Mouse (Mus musculus) hindbrain, embryonic 14.5 days (tissue): ENCODE measurements at regions not wholly inside any gene's neighbourhood (a gene's known extent, or its start where the extent isn't known, plus 50 kb on each side); places are given as distances from the start of the nearest gene placed in this dataset.

Experiments used
- ATAC-seq: fragments of 200-750 bp; cut with Nextera tagmentation; 2 replicates; pipeline ENCODE4 v1.8.0; 2017; ENCODE audit warnings: moderate number of reproducible peaks, mild to moderate bottlenecking, moderate TSS enrichment, moderate library complexity; ENCODE audit not compliant: low FRiP score
- DNase-seq: peaks from one replicate; pipeline ENCODE4 v3.0.0-alpha.2; 2015; ENCODE audit warnings: low spot score
- H3K27ac ChIP-seq: fragments of 300-500 bp; sonication (generic); 2 replicates; pipeline ENCODE4 v1.5.1; 2014; ENCODE audit warnings: mild to moderate bottlenecking, moderate library complexity
- H3K27me3 ChIP-seq: fragments of 300-500 bp; sonication (generic); 2 replicates; pipeline ENCODE4 v1.6.1; 2014; ENCODE audit warnings: mild to moderate bottlenecking, low read length, mixed read lengths; ENCODE audit not compliant: control insufficient read depth, insufficient read depth
- H3K36me3 ChIP-seq: fragments of 300-500 bp; sonication (generic); replicated peaks from 2 replicates; pipeline ENCODE4 v1.6.1; 2014; ENCODE audit not compliant: control insufficient read depth, insufficient read depth
- H3K4me1 ChIP-seq: fragments of 300-500 bp; sonication (generic); replicated peaks from 2 replicates; pipeline ENCODE4 v1.6.1; 2014; ENCODE audit warnings: antibody characterized with exemption, low read length, mixed read lengths; ENCODE audit not compliant: control insufficient read depth, insufficient read depth
- H3K4me2 ChIP-seq: fragments of 300-500 bp; sonication (generic); replicated peaks from 2 replicates; pipeline ENCODE4 v1.6.1; 2014; ENCODE audit warnings: mild to moderate bottlenecking, moderate library complexity
- H3K4me3 ChIP-seq: fragments of 300-500 bp; sonication (generic); replicated peaks from 2 replicates; pipeline ENCODE4 v1.5.1; 2014; ENCODE audit warnings: mild to moderate bottlenecking, low read length
- H3K9ac ChIP-seq: fragments of 300-500 bp; sonication (generic); 2 replicates; pipeline ENCODE4 v1.6.1; 2014
- H3K9me3 ChIP-seq: fragments of 300-500 bp; sonication (generic); 2 replicates; pipeline ENCODE4 v1.6.1; 2016; ENCODE audit warnings: low read length; ENCODE audit not compliant: control insufficient read depth
- WGBS: fragments of 180-500 bp; shearing (Covaris S2); extraction: QIAGEN DNeasy Blood & Tissue Kit; methylation state at CpG from one replicate; pipeline ENCODE4 v1.1.7; 2014; 5-methylcytosine and 5-hydroxymethylcytosine counted together

DNA sequence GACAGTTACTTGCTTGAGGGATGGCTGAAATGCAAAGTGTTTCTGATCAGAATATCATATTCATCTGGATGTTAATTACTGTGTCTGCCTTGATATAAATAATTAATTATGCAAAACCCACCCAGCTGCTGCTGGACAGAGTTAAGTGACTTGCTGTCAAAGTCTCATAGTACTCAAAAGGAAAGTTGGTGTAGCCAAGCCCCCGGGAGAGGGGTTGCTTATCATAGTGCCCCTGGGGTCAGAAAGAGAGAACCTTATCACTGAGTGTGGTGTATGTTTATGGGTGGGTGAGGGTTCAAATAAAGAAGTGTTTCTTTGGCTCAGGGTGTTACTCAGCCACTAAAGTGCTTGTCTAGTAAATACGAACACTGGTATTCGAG, 211.6 kb downstream of the Cmpk2 start:
- Histone ChIP-seq H3K9me3 (no peaks in the 10 kb centered on the region), H3K4me1 (peaks cover 17% of the 10 kb centered on the region), H3K4me3 (no peak overlapping the region), H3K27me3 (no peaks in the 10 kb centered on the region), H3K9ac (no peak overlapping the region), H3K4me2 (no peak overlapping the region), H3K36me3 (no peaks in the 10 kb centered on the region), H3K27ac (peak overlapping the region; percentile 82)
- ATAC-seq: no peak
- peak; percentile 37 for DNase-seq
- 53% methylated on average over 3 of the region's 3 CpGs for WGBS

- 23% methylated on average over 9 of the region's 9 CpGs for WGBS
- DNase-seq: peak; percentile 51
- no peak overlapping the region for H3K4me3 ChIP-seq
Measured at GRCm38 (mm10) chr12:26679887-26680567, 211.0 kb downstream of the Cmpk2 start.

DNA sequence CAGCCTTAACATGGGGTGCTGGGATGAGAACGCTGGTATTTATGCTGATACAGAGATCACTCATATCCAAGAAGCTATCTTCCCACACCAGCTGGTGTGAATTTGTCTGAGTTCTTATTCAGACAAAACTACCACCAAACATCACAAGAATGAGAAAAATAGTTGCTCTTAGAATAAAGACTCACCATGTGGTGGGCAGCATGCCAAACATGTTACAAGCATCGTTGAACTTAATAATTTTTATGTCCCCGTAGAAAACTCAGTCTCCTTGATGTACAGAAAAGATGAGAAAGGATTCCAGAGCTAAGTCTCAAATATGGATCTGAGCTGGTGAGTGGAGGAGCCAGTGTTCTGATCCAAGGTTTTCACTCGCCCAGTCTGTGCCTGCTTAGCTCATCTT, 196.5 kb downstream of the Cmpk2 start:
- H3K4me3 ChIP-seq: no peak overlapping the region
- ATAC-seq (no peak), DNase-seq (no peak)
- no peak overlapping the region for H3K9ac ChIP-seq
- H3K4me2 ChIP-seq: no peak overlapping the region
- no peaks in the 10 kb centered on the region for H3K27me3 ChIP-seq
- H3K4me1 ChIP-seq: no peaks in the 10 kb centered on the region
- no peak overlapping the region for H3K27ac ChIP-seq
- no peaks in the 10 kb centered on the region for H3K9me3 ChIP-seq
- no peaks in the 10 kb centered on the region for H3K36me3 ChIP-seq
- WGBS: 74% methylated on average over 4 of the region's 4 CpGs

More at GRCm38 (mm10) chr12:26679887-26680567, 211.0 kb downstream of the Cmpk2 start:
- Histone ChIP-seq H3K27me3 (no peaks in the 10 kb centered on the region), H3K36me3 (no peaks in the 10 kb centered on the region), H3K4me1 (peaks cover 17% of the 10 kb centered on the region), H3K9ac (0 out of 2 replicates have a peak overlapping the region, but pooled peaks have one; percentile 5), H3K27ac (peak overlapping the region; percentile 82), H3K9me3 (no peaks in the 10 kb centered on the region), H3K4me2 (0 out of 2 replicates have a peak overlapping the region, but pooled peaks have one; percentile 3)
- ATAC-seq: peak; percentile 48; the same call in 1 of the 2 replicates

GRCm38 (mm10) chr12:26654251-26654650, 185.2 kb downstream of the Cmpk2 start:
- DNase-seq (no peak), ATAC-seq (no peak)
- no peaks in the 10 kb centered on the region for H3K4me1 ChIP-seq
- H3K27ac ChIP-seq: no peak overlapping the region
- H3K4me3 ChIP-seq: no peak overlapping the region
- H3K9me3 ChIP-seq: no peaks in the 10 kb centered on the region
- H3K36me3 ChIP-seq: no peaks in the 10 kb centered on the region
- no peak overlapping the region for H3K4me2 ChIP-seq
- H3K9ac ChIP-seq: no peak overlapping the region
- H3K27me3 ChIP-seq: no peaks in the 10 kb centered on the region
- WGBS: 70% methylated on average over 2 of the region's 2 CpGs

DNA sequence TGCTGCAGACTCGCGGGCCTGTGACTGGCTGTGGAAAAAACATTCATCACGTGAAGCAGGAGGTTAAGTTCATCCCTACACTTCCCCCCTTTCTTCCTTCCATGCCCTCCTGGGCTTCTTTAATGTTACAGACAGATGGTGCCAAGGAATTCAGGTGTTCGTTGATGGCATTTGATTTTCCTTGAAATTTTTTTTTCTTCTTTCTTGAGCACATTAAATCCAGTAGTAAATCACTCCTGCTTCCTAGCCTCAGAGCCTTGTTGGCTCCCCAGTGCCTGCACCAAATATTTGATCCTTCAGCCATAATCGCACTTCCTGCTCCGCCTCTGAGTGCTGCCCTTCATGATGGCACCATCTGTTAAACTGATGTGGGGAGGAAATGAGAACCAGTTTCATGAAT, 184.8 kb downstream of the Cmpk2 start:
- H3K27me3 ChIP-seq: no peaks in the 10 kb centered on the region
- no peak overlapping the region for H3K4me2 ChIP-seq
- no peak overlapping the region for H3K9ac ChIP-seq
- H3K36me3 ChIP-seq: no peaks in the 10 kb centered on the region
- no peak overlapping the region for H3K27ac ChIP-seq
- DNase-seq (no peak), ATAC-seq (no peak)
- WGBS: 57% methylated on average over 6 of the region's 6 CpGs
- H3K9me3 ChIP-seq: no peaks in the 10 kb centered on the region
- H3K4me3 ChIP-seq: no peak overlapping the region
- no peaks in the 10 kb centered on the region for H3K4me1 ChIP-seq

- H3K27ac ChIP-seq: no peak overlapping the region
- H3K4me1 ChIP-seq: 0 out of 2 replicates have a peak, but pooled peaks cover 4% of the 10 kb centered on the region
- DNase-seq (peak; percentile 46), ATAC-seq (peak; percentile 55; the same call in 1 of the 2 replicates)
- H3K36me3 ChIP-seq: no peaks in the 10 kb centered on the region
- no peak overlapping the region for H3K4me2 ChIP-seq
- H3K9ac ChIP-seq: no peak overlapping the region
- no peak overlapping the region for H3K4me3 ChIP-seq
- no peaks in the 10 kb centered on the region for H3K27me3 ChIP-seq
- no peaks in the 10 kb centered on the region for H3K9me3 ChIP-seq
Measured at GRCm38 (mm10) chr12:26646141-26646540, 177.1 kb downstream of the Cmpk2 start.

DNA sequence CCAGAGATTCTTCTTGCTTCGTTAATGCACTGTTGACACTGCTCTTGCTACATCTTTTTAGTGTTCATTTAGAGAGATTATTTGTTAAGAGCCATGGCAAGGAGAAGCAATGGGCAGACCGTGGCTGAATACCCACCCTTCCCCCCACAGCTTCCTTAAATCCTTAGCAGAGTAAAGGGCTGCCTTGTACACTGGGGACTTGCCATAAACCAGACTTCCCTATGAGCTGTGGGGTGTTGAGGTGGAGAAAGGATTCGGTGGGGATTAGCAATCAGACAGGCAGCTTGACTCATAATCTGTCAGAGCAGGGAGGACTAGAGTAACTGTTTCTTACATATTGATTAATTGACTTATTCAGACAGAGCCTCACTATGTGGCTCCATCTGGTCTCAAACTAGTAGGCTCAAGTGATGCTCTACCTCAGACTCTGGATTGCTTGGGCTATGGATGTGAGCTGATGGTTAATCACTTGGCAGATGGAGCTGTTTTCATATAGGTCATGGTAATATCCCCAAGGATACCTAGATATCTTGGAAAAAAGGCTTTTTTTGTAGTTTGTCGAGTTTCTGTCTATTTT, 166.7 kb downstream of the Cmpk2 start:
- DNase-seq: no peak
- Histone ChIP-seq H3K4me2 (no peak overlapping the region), H3K4me3 (no peak overlapping the region), H3K27ac (peak overlapping the region; percentile 64), H3K9me3 (no peaks in the 10 kb centered on the region), H3K9ac (0 out of 2 replicates have a peak overlapping the region, but pooled peaks have one; percentile 2), H3K4me1 (peaks cover 16% of the 10 kb centered on the region), H3K27me3 (no peaks in the 10 kb centered on the region), H3K36me3 (no peaks in the 10 kb centered on the region)
- 26% methylated on average over 4 of the region's 4 CpGs for WGBS
- ATAC-seq: peak; percentile 39; the same call in 1 of the 2 replicates

GRCm38 (mm10) chr12:26635253-26635652, 166.2 kb downstream of the Cmpk2 start:
- H3K4me2 ChIP-seq: no peak overlapping the region
- H3K27me3 ChIP-seq: no peaks in the 10 kb centered on the region
- DNase-seq (peak; percentile 72), ATAC-seq (no peak)
- peak overlapping the region; percentile 64 for H3K27ac ChIP-seq
- no peaks in the 10 kb centered on the region for H3K36me3 ChIP-seq
- H3K9ac ChIP-seq: 0 out of 2 replicates have a peak overlapping the region, but pooled peaks have one; percentile 2
- no peak overlapping the region for H3K4me3 ChIP-seq
- H3K9me3 ChIP-seq: no peaks in the 10 kb centered on the region
- peaks cover 18% of the 10 kb centered on the region for H3K4me1 ChIP-seq
- WGBS: 10% methylated on average over 3 of the region's 3 CpGs

GRCm38 (mm10) chr12:26631795-26632122, 162.8 kb downstream of the Cmpk2 start:
- WGBS: 8% methylated on average over 1 of the region's 1 CpGs
- Histone ChIP-seq H3K4me2 (peak overlapping the region; percentile 22), H3K36me3 (no peaks in the 10 kb centered on the region), H3K9ac (peak overlapping the region; percentile 26; the same call in 1 of the 2 replicates), H3K4me1 (peaks cover 18% of the 10 kb centered on the region), H3K4me3 (no peak overlapping the region), H3K9me3 (no peaks in the 10 kb centered on the region), H3K27ac (peak overlapping the region; percentile 87), H3K27me3 (no peaks in the 10 kb centered on the region)
- ATAC-seq (peak; percentile 90), DNase-seq (peak; percentile 73)
